Mouse (Mus musculus) kidney, postnatal 4 days (tissue): ENCODE results near the gene Kif6.

Source experiments
- DNase-seq, 2 experiments: peaks; one replicate each; pipeline ENCODE4 v3.0.0; 2021; ENCODE audit warnings: mixed read lengths in 2 of 2

Kif6 gene

DNA sequence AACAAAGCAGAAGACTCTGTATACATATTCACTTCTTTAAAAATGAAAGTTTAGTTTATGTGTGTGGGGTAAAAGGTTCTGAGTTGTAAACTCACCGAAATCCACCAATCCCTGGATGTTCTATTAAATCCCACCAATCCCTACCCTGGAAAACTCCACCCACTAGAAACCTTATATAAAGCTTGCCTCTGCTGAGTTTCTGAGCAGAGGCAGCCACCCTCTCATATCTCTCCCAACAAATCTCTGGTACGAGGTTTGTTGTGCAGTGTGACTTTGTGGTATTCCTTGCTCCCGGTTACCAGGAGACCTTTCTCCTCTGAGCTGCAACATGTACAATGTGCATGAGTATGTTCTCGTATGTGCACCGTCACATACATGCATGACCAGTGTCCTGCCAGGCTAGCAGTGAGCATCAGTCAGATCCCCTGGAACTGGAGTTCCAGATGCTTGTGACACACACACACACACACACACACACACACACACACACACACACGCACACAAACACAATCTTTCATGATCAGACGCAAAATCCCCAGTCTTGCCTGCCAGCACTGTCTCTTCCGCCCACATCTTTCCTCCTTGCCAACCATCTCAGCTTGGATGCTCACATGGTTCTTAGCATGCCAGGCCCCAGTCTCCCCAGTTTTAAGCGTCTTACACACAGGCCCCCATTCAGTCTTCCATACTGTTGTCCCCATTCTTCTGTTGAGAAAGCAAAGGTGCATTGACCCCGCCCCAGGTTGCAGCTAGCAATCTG lies 245.3 kb downstream of the Kif6 start:
- no peak for DNase-seq

GRCm38 (mm10) chr17:49863597-49863996 lies 248.7 kb downstream of the Kif6 start:
- no peak for DNase-seq

GRCm38 (mm10) chr17:49865604-49866003 lies 250.7 kb downstream of the Kif6 start:
- no peak for DNase-seq

DNA sequence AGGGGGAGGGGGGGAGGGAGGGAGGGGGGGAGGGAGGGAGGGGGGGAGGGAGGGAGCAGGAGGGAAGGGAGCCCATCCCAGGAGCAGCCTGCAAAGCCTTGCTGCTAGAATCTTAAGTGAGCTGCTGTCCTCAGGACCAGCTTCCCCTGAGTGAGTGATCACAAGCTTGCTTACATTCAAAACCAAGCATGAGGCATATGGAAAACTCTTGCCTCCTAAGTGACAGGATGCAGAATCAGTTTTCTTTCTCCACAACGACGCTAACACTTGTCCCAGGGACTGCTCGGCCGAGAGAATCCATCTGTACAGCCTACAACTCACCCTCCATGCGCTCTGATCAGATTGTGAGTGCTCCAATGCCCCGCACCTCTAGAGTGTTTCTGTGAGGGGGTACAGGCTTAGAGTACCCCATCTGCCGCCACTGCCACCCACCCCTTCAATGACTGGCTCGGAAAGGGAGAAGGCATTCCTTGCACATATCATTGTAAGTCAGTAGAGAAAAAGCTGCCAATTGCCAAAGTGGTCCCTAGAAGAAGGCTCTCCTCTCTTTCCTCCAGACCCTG lies 251.8 kb downstream of the Kif6 start:
- no peak for DNase-seq

- no peak for DNase-seq
Measured at GRCm38 (mm10) chr17:49867321-49868137, 252.6 kb downstream of the Kif6 start.

GRCm38 (mm10) chr17:49869246-49869645 lies 254.3 kb downstream of the Kif6 start:
- no peak for DNase-seq

DNA sequence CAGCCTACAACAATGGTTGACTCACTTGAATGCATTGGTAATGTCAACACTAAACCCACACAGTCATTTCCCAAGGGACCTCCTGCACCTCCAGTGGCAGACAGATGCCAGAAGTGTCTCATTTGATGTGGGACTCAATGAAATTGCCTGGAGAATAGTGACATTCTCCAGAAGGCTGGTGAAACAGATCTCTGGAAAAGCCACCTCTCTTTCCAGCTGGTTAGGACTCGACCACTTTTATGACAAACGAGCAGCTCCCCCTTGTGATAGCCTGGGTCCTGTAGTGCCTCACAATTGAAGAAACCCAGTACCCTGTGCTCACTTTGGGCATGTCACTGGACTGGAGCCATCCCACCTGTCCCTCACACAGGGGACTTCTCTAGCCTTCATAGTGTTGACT lies 257.4 kb downstream of the Kif6 start:
- peak; percentile 40 to 44 for DNase-seq

DNA sequence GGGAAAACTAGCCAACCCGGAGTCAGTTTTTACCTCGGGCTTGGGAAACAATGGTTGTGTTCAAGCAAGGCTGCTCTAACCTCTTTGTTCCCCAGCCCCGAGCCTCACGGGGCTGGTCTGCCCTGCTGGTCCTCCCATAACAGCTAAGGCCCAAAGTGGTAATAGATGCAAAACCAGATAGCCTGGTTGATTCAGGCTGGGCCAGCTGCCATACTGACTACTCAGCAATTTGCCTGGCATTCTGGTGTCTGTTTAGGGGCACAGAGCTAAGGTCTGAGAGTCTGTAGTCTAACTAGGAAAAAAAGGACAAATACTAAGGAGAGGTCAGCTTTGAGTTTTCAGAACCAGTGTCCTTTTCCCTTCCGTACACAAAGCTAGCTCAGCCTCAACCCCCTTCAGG lies 259.8 kb downstream of the Kif6 start:
- no peak for DNase-seq

- DNase-seq = no peak
Measured at GRCm38 (mm10) chr17:49875401-49875800, 260.5 kb downstream of the Kif6 start.

DNA sequence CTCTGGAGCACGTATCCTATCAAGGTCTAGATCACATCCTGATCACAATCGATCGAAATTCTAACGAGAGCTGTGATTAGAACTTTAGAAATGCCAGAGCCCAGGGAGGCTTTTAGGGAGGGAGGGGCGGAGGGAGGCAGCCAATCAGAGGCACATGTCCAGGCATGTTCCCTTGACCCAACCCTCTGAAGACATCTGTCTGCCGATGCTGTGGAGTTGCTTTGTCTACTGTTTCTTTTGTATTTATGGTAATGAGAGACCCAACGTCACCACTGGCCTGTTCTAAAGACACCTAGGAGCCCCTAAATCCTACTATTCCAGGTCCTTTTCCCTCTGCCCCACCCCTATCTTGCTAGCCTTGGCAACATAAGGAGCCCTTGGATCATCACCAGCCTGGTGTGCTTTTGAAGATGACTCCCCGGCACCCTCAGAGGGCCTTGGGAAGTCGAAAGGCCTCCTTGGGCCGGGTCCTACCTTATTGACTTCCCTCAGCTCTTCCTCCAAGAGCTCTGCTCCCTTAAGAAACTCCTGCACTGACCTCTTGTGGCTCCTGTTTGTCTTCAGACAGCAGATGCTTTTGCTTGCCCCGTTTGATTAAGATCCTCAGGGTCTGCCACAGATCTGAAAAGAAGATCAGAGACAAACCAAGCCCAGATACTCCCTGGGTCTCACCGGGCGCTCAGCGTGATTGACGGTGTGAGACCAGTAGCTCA lies 261.2 kb downstream of the Kif6 start:
- no peak for DNase-seq

DNA sequence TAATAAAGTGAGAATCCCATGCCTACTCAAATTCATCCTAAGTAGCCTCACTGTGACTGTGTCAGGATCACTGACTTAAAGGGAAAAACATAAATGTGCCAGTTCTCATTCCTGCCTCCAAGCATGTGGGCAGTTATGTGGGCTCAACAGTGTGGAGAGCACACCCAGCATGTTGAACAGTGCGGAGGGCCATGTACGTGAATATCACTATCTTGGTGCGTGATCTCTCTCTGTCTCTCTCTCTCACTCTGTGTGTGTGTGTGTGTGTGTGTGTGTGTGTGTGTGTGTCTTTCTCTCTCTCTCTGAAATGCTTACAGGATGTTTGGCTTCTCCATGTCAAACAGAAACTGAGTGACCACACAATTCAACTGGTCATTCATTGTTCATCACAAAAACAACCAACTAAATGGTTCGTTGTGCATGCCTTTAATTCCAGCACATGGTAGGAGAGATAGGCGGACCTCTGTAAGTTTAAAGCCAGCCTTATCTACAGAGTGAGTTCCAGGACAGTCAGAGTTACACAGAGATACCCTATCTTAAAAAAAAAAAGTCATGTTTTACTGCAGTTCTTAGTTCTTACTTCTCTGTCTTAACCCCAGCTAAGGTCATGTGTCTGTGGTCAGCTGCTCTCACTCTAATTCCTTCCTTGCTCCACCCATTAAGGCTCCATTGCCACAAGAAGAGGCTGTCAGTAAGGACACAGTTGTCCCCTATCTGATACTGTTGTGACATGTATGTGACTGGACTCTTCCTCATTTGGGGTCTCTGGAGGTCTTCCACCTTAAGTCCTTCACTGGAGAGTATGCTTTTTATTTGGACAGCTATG lies 266.2 kb downstream of the Kif6 start:
- no peak for DNase-seq

GRCm38 (mm10) chr17:49881796-49882195 lies 266.9 kb downstream of the Kif6 start:
- no peak for DNase-seq

DNA sequence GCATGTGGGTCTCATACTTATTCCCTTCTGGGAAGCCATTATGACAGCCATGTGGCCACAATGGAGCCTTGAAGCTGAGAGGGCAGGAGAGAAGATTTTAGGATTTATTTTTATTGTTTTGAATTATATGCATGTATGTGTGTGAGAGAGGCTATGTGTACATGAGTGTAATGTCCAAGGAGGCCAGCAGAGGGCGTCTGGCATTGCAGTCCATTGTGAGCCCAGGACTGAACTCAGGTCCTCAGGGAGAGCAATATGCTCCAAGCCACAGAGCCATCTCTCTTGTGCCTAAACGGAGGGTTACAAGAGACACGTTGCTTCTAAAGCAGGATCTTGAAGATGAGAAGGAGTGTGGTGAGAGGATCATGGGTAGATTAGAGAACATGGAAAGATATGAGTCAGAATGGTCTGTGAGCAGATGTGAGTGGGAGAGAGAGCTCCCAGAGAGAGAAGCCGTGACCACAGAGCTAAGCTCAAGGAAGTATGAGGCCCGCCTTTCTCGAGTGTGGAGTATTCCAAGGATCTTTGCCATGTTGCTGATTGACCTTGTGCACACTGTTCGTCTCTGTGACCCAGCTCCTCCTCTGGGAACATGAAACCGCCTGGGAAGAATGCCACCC lies 268.3 kb downstream of the Kif6 start:
- DNase-seq = no peak

DNA sequence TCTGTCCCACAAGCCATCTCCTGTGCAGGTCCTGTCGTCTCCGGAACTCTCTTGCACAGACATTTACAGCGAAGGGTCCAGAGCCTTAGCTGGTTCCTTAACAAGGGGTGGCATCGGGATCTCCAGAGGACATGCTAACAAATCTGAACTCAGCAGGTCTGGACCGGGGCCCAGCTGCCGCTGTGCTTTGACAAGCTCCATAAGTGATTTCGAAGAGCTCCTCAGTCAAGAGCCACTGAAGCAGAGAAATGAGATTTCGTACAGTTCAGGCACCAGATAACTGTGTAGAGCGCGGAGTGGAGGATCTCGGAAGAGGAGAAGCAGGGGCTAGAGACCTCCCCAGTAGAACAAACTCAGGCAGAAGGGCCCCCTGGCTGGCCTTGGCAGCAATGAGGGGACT lies 270.1 kb downstream of the Kif6 start:
- peak; percentile 42 to 52 for DNase-seq

DNA sequence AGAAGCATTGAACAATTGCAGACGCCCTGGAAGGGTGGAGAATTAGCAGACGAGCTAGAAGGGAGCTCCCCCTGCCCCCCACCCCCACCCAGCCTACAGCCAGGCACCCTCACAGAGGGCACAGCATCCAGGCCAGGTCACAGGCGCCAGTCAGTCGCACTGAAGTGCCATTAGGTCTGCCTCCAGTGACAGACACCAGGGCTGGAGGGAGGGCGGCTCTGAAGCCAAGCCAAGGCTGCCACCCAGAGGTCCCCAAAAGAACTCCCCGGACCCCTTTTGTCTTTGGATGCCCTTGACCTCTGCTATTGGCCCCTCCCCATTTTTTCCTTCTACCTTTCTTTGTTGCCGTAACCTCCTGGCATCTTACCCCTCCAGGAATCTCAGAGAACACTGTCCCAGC lies 274.7 kb downstream of the Kif6 start:
- peak; percentile 51 to 58 for DNase-seq

DNA sequence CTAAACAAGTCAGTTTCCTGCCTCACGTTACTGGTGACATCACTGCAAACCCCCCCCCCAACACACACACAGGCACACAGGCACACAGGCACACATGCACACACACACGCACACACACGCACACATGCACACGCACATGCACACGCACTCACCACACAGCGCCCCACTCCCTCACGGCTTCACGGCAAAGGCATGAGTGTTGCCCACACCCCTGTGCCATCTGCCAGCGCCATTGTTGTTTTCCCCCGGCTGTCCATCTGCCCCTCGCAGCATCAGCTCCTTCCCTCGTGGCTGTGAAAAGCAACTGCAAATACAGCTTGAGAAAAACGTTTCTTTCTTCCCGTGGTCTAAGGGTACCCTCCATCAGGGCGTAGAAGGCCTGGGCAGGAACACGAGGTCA lies 275.9 kb downstream of the Kif6 start:
- DNase-seq = no peak

DNA sequence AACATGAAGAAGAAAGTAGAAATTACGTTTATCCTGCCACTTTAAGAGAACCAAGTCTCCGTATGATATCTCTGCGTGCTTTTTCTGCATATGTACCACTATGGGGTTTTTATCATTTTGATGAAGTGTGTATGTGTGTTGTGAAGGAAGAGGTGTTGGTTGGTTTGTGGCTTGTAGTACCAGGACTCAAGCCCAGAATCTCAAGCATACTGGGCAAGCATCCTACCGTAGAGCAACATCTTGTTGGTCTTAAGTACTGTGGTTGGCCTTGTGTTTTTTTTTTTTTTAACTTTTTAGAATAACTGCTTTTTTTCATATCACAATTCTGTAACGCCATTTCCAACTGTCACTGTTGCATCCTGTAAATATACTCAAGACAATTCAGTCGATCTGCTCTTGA lies 277.5 kb downstream of the Kif6 start:
- no peak for DNase-seq

- no peak for DNase-seq
Measured at GRCm38 (mm10) chr17:49894471-49894870, 279.5 kb downstream of the Kif6 start.

GRCm38 (mm10) chr17:49898849-49899331 lies 284.0 kb downstream of the Kif6 start:
- peak; percentile 88 to 89 for DNase-seq

DNA sequence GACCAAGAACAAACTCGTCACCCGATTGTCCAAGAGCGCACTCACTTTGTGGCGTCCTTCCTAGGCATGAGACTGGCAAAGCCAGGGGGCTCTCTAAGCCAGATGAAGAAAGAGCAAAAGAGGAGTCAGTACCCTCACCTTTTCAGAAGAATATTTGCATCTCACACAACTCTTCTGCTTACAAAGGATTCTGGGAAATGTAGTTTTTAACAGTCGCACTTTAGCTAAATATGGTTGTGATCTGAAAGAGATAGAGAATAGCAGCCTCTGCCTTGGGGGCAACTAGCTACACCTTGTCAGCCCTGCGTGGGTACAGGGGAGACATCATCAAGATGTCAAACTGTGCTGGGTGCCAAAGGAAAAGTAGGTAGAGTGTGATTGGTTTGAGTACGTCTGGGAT lies 287.7 kb downstream of the Kif6 start:
- DNase-seq = no peak

- DNase-seq = no peak
Measured at GRCm38 (mm10) chr17:49923429-49923828, 308.5 kb downstream of the Kif6 start.

- no peak for DNase-seq
Measured at GRCm38 (mm10) chr17:49927611-49928010, 312.7 kb downstream of the Kif6 start.
